9 mouse cellular contexts compared by ENCODE assay signal in genomic region chr4:133002896-133003295, GRCm38 (mm10). TPM values are rescaled to one million over a fixed set of nuclear protein-coding genes. Genes with fewer than 3 reads are reported as not detected.
DNase-seq lines count a peak whose midpoint lies in the region; ATAC-seq lines count a peak whose summit lies in the region.
"Had no signal": no experiment of that assay in that cellular context is flagged by ENCODE, and none has a peak within 500 bp of the region (broad histone marks: within the 10 kb centered on the region; RNA-seq: fewer than 3 reads in every experiment).

No protein-coding gene starts in this region.

- H3K9ac ChIP-seq in forebrain, embryonic 15.5 days (replicated peaks): no peak overlapping the region
- no peak overlapping the region for H3K9ac ChIP-seq in limb, embryonic 11.5 days (ENCODE audit: low read length)

- H3K4me1 ChIP-seq in forebrain, embryonic 15.5 days: peaks cover 16% of the 10 kb centered on the region
- peaks cover 15% of the 10 kb centered on the region for H3K4me1 ChIP-seq in limb, embryonic 11.5 days (ENCODE audit: control insufficient read depth, insufficient read depth, low read length)

- no peaks in the 10 kb centered on the region for H3K36me3 ChIP-seq in forebrain, embryonic 15.5 days
- H3K36me3 ChIP-seq in limb, embryonic 11.5 days (ENCODE audit: control insufficient read depth, insufficient read depth, low read length): no peaks in the 10 kb centered on the region

- ATAC-seq in forebrain, embryonic 15.5 days (replicated peaks): peak; percentile 53
- ATAC-seq in limb, embryonic 11.5 days (ENCODE audit: insufficient number of reproducible peaks, low FRiP score, low TSS enrichment, low read depth): no peak
- no peak for ATAC-seq in inflammation-experienced regulatory T-cells, adult 6 months

- 12% methylated on average over 10 of the region's 10 CpGs for WGBS in forebrain, embryonic 15.5 days
- WGBS in limb, embryonic 11.5 days: 42% methylated on average over 10 of the region's 10 CpGs

- intact Hi-C loops in gastrocnemius, postnatal 14 days (cut with DNase I; ENCODE audit: low total_unique reads): no loop called here
- intact Hi-C loops in gastrocnemius, postnatal 36 days (cut with DNase I): no loop called here

- DNase-seq in gastrocnemius, postnatal 14 days: peak; percentile 21
- DNase-seq in gastrocnemius, postnatal 36 days: no peak
- DNase-seq in adipocyte (ENCODE audit: low spot score): peak; percentile 42
- DNase-seq in limb, embryonic 11.5 days (ENCODE audit: low spot score): peak; percentile 59
- no peak for DNase-seq in urinary bladder, postnatal 4 days (ENCODE audit: low spot score in 2 of 2)
- no peak for DNase-seq in frontal cortex, adult 2 months (ENCODE audit: extremely low spot score in 1 of 2, low spot score in 1 of 2)

- peak overlapping the region; percentile 62 for H3K27ac ChIP-seq in forebrain, embryonic 15.5 days (replicated peaks)
- H3K27ac ChIP-seq in limb, embryonic 11.5 days (replicated peaks; ENCODE audit: low read depth, low read length): no peak overlapping the region

- H3K9me3 ChIP-seq in forebrain, embryonic 15.5 days: no peaks in the 10 kb centered on the region
- no peaks in the 10 kb centered on the region for H3K9me3 ChIP-seq in limb, embryonic 11.5 days (ENCODE audit: control insufficient read depth, low read length)

- no peak overlapping the region for H3K4me2 ChIP-seq in forebrain, embryonic 15.5 days (replicated peaks)
- no peak overlapping the region for H3K4me2 ChIP-seq in limb, embryonic 11.5 days (ENCODE audit: low read depth, severe bottlenecking)

- H3K4me3 ChIP-seq in forebrain, embryonic 15.5 days: no peak overlapping the region
- no peak overlapping the region for H3K4me3 ChIP-seq in limb, embryonic 11.5 days (ENCODE audit: low read depth, low read length)

- no peaks in the 10 kb centered on the region for H3K27me3 ChIP-seq in forebrain, embryonic 15.5 days
- no peaks in the 10 kb centered on the region for H3K27me3 ChIP-seq in limb, embryonic 11.5 days (ENCODE audit: control insufficient read depth, insufficient read depth, low read length)
- H3K27me3 ChIP-seq: CH12.LX had no signal

RNA-seq across cellular contexts. Expression of gene Ahdc1, which starts 8.2 kb away (rescaled TPM):
- 10 to 100 TPM; 37.1 to 56.1 TPM for total RNA-seq in gastrocnemius, postnatal 14 days (2021)
- total RNA-seq in gastrocnemius, postnatal 36 days (2021): 10 to 100 TPM; 27.4 to 31.7 TPM
- 14.2 and 17.0 TPM in 2 replicates for polyA plus RNA-seq in forebrain, embryonic 15.5 days (2015; fragmentation: Nextera tagmentation; extraction: Ambion mirVana)
- polyA plus RNA-seq in limb, embryonic 11.5 days (2014; fragmentation: Nextera tagmentation; extraction: Ambion mirVana): 10.2 and 10.5 TPM in 2 replicates
- 28.5 and 28.6 TPM in 2 replicates for polyA plus RNA-seq in frontal cortex, adult 2 months (2012; rRNA removed)
- polyA plus RNA-seq in inflammation-experienced regulatory T-cells, adult 6 months (2017; shearing (Covaris generic)): 1 to 10 TPM; 1.6 to 2.4 (median 2.4) TPM

RNA-seq across cellular contexts. Expression of gene Fgr, which starts 29.0 kb away (rescaled TPM):
- under 1 TPM; 0.10 to 0.16 TPM for total RNA-seq in gastrocnemius, postnatal 14 days (2021)
- under 1 TPM in 1 of 2 experiments, not detected in 1; 0.10 TPM for total RNA-seq in gastrocnemius, postnatal 36 days (2021)
- polyA plus RNA-seq in forebrain, embryonic 15.5 days (2015; fragmentation: Nextera tagmentation; extraction: Ambion mirVana): 0.06 TPM in 1 of 2 replicates, not detected in the other
- 0.17 and 0.35 TPM in 2 replicates for polyA plus RNA-seq in limb, embryonic 11.5 days (2014; fragmentation: Nextera tagmentation; extraction: Ambion mirVana)
- 0.18 and 0.19 TPM in 2 replicates for polyA plus RNA-seq in frontal cortex, adult 2 months (2012; rRNA removed)
- polyA plus RNA-seq in inflammation-experienced regulatory T-cells, adult 6 months (2017; shearing (Covaris generic)): 1 to 10 TPM; 1.9 to 6.6 (median 3.3) TPM

Comparison
In these comparisons a context has a peak if more than half of its experiments do, and no peak if none do; other contexts are left out.
1. DNase-seq: peak in gastrocnemius, postnatal 14 days (single experiment), adipocyte (single experiment) and limb, embryonic 11.5 days (single experiment); none in gastrocnemius, postnatal 36 days (0 of 2), urinary bladder, postnatal 4 days (0 of 2) and frontal cortex, adult 2 months (0 of 2).